Mouse (Mus musculus): Measurements from ENCODE around the gene Acad9. TPM values are rescaled to one million over a fixed set of nuclear protein-coding genes. Genes with fewer than 3 reads are reported as not detected.
"Not testable (repeated sequence)": the region's sequence is repeated elsewhere in the genome, so short reads cannot be mapped to it uniquely, and the experiment has no call there.

Gene Acad9
- polyA plus RNA-seq, 1 experiment from 2014 or later = 85.3 TPM

DNA sequence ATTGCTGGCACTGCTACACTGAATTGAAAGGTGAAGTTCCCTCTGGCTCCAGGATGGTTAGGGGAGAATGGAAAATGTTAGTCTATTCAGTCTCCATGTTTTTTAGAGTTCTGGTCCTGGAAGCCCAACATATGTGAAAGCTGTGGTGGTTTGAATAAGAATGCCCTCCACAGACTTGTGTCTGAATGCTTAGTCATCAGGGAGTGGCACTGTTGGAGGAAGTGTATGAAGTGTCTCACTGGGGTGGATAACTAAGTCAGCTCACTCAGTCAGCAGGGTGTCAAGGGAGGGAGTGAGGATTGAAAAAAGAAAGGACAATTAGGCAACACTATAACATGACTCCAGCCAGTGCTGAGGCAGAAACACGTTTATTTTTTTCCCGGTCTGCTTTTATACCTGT, 29.6 kb downstream of the Acad9 start:
- no peaks in the 10 kb centered on the region for H3K9me3 ChIP-seq (replicated peaks)
- 82% methylated on average over 2 of the region's 2 CpGs for WGBS
- H3K4me2 ChIP-seq = no peak overlapping the region
- H3K4me3 ChIP-seq = no peak overlapping the region
- H3K36me3 ChIP-seq = peaks cover 11% of the 10 kb centered on the region
- H3K4me1 ChIP-seq (replicated peaks) = no peaks in the 10 kb centered on the region
- H3K27ac ChIP-seq = no peak overlapping the region
- ATAC-seq (replicated peaks; ENCODE audit: insufficient number of reproducible peaks, insufficient read depth, low FRiP score, low read depth) = no peak
- no peaks in the 10 kb centered on the region for H3K27me3 ChIP-seq
- no peak overlapping the region for H3K9ac ChIP-seq

DNA sequence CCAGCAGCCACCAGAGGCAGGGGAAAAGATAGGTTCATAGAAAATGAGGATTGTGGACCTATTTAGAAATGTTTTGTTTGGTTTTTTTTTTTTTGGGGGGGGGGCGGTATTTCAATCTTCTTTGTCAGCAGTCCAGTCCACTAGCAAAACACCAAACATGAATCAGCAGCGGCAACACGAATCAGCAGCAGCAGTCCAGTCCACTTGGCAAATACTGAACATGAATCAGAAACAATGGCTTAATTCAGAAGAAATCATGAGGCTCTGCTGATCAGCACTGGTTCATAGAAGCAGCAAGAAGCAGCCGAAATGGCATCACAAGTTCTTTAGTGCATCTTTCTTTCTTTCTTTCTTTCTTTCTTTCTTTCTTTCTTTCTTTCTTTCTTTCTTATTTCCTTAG, 50.3 kb downstream of the Acad9 start:
- H3K27ac ChIP-seq = no peak overlapping the region
- H3K4me3 ChIP-seq = no peak overlapping the region
- no peaks in the 10 kb centered on the region for H3K36me3 ChIP-seq
- H3K27me3 ChIP-seq = no peaks in the 10 kb centered on the region
- 75% methylated on average over 4 of the region's 4 CpGs for WGBS
- H3K4me1 ChIP-seq (replicated peaks) = no peaks in the 10 kb centered on the region
- H3K4me2 ChIP-seq = no peak overlapping the region
- H3K9me3 ChIP-seq (replicated peaks) = no peaks in the 10 kb centered on the region
- ATAC-seq (replicated peaks; ENCODE audit: insufficient number of reproducible peaks, insufficient read depth, low FRiP score, low read depth) = no peak
- H3K9ac ChIP-seq = no peak overlapping the region

DNA sequence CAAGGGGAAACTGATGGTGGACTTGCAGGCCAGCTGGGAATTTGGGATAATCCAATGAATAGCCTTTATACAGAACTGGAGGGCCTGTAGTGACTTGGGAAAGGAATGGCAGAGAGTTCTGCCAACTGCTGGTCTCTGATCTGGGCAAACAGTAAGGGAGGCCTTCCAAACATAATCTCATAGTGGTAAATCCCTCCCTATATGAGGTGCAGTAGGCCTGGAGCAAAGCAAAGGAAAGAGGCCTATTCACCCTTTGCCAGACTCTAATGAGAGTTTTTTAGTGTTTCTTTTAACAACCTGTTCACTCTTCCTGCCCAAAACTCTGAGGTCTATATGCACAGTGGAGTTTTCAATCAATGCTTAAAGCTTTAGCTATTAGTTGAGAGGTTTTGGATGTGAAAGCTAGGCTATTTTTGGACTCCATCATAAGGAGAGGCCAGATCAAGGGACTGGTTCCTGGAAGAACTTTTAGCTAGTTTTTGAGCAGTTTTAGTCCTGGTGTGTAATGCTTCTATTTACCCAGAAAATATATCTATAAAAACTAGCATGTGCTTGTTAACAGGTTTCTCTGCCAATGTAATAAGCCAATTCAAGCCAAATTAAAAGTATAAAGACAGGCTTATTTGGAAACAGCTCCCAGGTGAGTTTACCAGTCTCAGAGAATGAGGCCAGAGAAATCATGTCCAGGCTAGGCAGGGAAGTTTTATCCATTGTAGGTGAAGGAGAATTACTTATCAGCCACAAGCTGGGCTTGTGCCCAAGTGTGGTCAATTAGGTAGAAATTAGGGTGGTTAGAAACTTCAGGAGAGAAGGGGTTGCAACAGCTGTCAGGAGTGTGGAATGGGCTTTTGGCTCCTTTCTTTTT, 54.1 kb downstream of the Acad9 start:
- no peak overlapping the region for H3K9ac ChIP-seq
- H3K27ac ChIP-seq = no peak overlapping the region
- H3K4me2 ChIP-seq = no peak overlapping the region
- H3K4me3 ChIP-seq = no peak overlapping the region
- no peak for ATAC-seq (replicated peaks; ENCODE audit: insufficient number of reproducible peaks, insufficient read depth, low FRiP score, low read depth)
- no peaks in the 10 kb centered on the region for H3K4me1 ChIP-seq (replicated peaks)
- no peaks in the 10 kb centered on the region for H3K9me3 ChIP-seq (replicated peaks)
- no peaks in the 10 kb centered on the region for H3K27me3 ChIP-seq
- no peaks in the 10 kb centered on the region for H3K36me3 ChIP-seq

DNA sequence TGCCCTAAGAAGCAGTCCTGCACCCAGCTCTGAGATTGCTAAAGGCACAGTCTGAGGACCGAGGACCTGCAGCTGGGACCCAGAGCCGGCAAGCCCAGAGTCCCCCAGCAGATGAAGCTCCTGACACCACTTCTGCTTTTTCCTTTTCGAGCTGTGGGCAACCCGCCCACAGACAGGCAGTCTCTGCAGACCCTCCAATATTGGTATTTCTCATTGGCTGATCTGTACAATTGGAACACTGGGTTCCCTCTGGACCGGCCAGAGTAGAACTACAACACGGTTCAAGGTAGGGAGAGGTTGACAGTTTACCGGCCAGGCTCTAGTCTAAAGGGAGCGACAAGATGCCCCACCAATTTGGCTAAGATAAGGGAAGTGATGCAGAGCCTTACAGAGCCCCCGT, 60.4 kb downstream of the Acad9 start:
- 88% methylated on average over 9 of the region's 9 CpGs for WGBS
- H3K27ac ChIP-seq; H3K27me3 ChIP-seq; H3K9ac ChIP-seq; H3K4me2 ChIP-seq; H3K9me3 ChIP-seq (replicated peaks); ATAC-seq (replicated peaks; ENCODE audit: insufficient number of reproducible peaks, insufficient read depth, low FRiP score, low read depth); H3K4me3 ChIP-seq; H3K4me1 ChIP-seq (replicated peaks); H3K36me3 ChIP-seq: not testable (repeated sequence)

DNA sequence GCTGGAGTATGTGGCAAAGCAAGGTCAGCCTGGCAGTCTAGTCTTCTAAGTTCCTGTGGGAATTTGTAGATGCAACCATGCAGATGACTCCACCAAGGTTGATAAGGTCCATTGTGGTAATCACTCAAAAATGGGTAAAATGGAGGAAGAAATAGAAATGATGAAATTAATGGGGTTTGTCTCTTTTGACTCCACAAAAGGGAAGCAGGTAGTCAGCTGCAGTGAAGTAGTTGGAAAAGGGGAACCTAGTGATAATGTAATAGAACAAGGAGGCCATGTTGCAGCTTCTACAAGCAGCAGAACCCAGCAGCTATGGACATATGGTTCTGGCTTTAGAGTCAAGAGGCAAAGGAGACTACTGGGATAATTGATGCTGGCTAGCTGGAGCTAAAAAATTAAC, 70.4 kb downstream of the Acad9 start:
- Histone ChIP-seq H3K27ac (no peak overlapping the region), H3K4me1 (replicated peaks) (no peaks in the 10 kb centered on the region), H3K27me3 (no peaks in the 10 kb centered on the region), H3K9ac (no peak overlapping the region), H3K36me3 (no peaks in the 10 kb centered on the region), H3K4me2 (no peak overlapping the region), H3K9me3 (replicated peaks) (no peaks in the 10 kb centered on the region), H3K4me3 (no peak overlapping the region)
- no peak for ATAC-seq (replicated peaks; ENCODE audit: insufficient number of reproducible peaks, insufficient read depth, low FRiP score, low read depth)

DNA sequence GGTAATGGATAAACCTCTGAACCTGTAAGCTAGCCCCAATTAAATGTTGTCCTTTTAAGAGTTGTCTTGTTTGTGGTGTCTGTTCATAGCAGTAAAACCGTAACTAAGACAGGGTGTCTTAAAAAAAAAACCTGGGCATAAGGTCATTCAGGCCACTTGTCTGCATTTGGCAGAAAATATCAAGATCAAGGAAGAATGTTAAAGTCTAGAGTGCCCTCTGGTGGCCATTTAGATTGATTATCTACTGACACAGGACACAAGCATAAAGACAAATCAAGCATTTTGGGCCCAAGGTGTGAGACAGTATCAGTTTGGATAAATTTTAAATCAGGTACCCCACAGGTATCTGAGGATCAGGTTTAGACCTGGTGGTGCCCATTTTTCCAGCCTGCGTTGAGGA, 71.8 kb downstream of the Acad9 start:
- Histone ChIP-seq H3K27ac (no peak overlapping the region), H3K9me3 (replicated peaks) (no peaks in the 10 kb centered on the region), H3K4me3 (no peak overlapping the region), H3K9ac (no peak overlapping the region), H3K4me1 (replicated peaks) (no peaks in the 10 kb centered on the region), H3K27me3 (no peaks in the 10 kb centered on the region), H3K36me3 (no peaks in the 10 kb centered on the region), H3K4me2 (no peak overlapping the region)
- WGBS = 38% methylated on average over 2 of the region's 2 CpGs
- no peak for ATAC-seq (replicated peaks; ENCODE audit: insufficient number of reproducible peaks, insufficient read depth, low FRiP score, low read depth)

DNA sequence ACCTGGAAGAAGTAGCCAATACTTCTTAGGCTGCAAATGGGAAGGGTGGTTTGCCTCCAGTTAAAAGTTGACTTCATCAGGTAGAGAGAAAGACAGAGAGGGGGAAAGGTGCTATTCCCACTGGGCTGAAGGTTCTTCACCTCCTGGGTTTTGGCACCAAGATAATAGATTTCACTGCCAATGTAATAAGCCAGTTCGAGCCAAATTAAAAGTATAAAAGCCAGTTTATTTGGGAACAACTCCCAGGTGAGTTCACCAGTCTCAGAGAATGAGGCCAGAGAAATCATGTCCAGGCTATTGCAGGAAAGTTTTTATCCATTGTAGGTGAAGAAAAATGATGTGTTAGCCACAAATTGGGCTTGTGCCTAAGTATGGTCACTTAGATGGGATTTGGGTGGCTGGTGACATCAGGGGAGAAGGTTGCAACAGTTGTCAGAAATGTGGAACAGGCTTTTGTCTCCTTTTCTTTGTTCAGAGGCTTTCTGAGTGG, 72.4 kb downstream of the Acad9 start:
- H3K4me2 ChIP-seq = no peak overlapping the region
- no peak overlapping the region for H3K27ac ChIP-seq
- WGBS = 55% methylated on average over 1 of the region's 1 CpGs
- no peak for ATAC-seq (replicated peaks; ENCODE audit: insufficient number of reproducible peaks, insufficient read depth, low FRiP score, low read depth)
- no peaks in the 10 kb centered on the region for H3K27me3 ChIP-seq
- no peaks in the 10 kb centered on the region for H3K36me3 ChIP-seq
- no peak overlapping the region for H3K9ac ChIP-seq
- H3K9me3 ChIP-seq (replicated peaks) = no peaks in the 10 kb centered on the region
- no peaks in the 10 kb centered on the region for H3K4me1 ChIP-seq (replicated peaks)
- no peak overlapping the region for H3K4me3 ChIP-seq

DNA sequence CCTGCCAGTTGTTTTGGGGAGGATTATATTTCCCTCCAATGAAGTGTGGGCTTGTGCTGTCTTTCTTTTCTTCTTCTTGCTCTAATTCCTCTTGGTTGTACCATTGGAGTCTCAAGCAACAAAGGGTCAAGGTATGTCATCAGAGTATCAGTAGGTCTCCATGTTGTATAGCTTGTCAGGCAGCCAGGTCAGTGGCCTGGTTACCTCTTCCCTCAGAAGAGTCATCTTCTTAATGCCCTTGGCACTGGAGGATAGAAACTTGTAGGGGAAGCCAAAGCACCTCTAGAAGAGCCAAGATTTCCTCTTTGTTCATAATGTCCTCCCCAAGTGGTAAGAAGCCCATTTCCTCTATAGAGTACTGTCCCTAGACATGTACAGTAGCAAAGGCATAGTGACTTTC, 73.2 kb downstream of the Acad9 start:
- no peaks in the 10 kb centered on the region for H3K27me3 ChIP-seq
- no peaks in the 10 kb centered on the region for H3K9me3 ChIP-seq (replicated peaks)
- H3K9ac ChIP-seq = no peak overlapping the region
- H3K4me1 ChIP-seq (replicated peaks) = no peaks in the 10 kb centered on the region
- no peak overlapping the region for H3K4me3 ChIP-seq
- no peaks in the 10 kb centered on the region for H3K36me3 ChIP-seq
- no peak for ATAC-seq (replicated peaks; ENCODE audit: insufficient number of reproducible peaks, insufficient read depth, low FRiP score, low read depth)
- no peak overlapping the region for H3K4me2 ChIP-seq
- H3K27ac ChIP-seq = no peak overlapping the region

Other genes with a start within 250 kb of the Acad9 start
- 74.1 and 87.4 TPM in 2 replicates for gene Dcun1d1, start 128.5 kb upstream of the Acad9 start, polyA plus RNA-seq (2015; fragmentation: Nextera tagmentation; extraction: Ambion mirVana)
- 63.1 and 64.3 TPM in 2 replicates for gene Mccc1, start 65.3 kb upstream of the Acad9 start, polyA plus RNA-seq (2015; fragmentation: Nextera tagmentation; extraction: Ambion mirVana)
- 0.08 and 0.09 TPM in 2 replicates for gene Ccdc144b, start 12.4 kb upstream of the Acad9 start, polyA plus RNA-seq (2015; fragmentation: Nextera tagmentation; extraction: Ambion mirVana)
- gene D3Ertd254e, start 85.0 kb downstream of the Acad9 start, polyA plus RNA-seq (2015; fragmentation: Nextera tagmentation; extraction: Ambion mirVana) = 3.8 and 4.3 TPM in 2 replicates
- 0.11 and 0.16 TPM in 2 replicates for gene Qrfpr, start 156.3 kb downstream of the Acad9 start, polyA plus RNA-seq (2015; fragmentation: Nextera tagmentation; extraction: Ambion mirVana)